Mouse (Mus musculus) liver, postnatal 0 days (tissue): ENCODE results near the gene Dynlt3.

Experiments used
- CTCF ChIP-seq: sonication (generic); IDR thresholded peaks from 2 replicates; pipeline ENCODE4 v1.5.1; 2016; ENCODE audit warnings: antibody characterized with exemption, low read depth
- EP300 ChIP-seq: IDR thresholded peaks from 2 replicates; pipeline ENCODE4 v1.6.1; 2016; ENCODE audit warnings: antibody characterized with exemption, low read depth, mild to moderate bottlenecking

- no peak for TF ChIP-seq CTCF
- no peak for TF ChIP-seq EP300
Observed at GRCm38 (mm10) chrX:9662391-9663111, at the start of gene Dynlt3.
